Mouse (Mus musculus): ENCODE measurements around the gene Pip4k2b.

DNA sequence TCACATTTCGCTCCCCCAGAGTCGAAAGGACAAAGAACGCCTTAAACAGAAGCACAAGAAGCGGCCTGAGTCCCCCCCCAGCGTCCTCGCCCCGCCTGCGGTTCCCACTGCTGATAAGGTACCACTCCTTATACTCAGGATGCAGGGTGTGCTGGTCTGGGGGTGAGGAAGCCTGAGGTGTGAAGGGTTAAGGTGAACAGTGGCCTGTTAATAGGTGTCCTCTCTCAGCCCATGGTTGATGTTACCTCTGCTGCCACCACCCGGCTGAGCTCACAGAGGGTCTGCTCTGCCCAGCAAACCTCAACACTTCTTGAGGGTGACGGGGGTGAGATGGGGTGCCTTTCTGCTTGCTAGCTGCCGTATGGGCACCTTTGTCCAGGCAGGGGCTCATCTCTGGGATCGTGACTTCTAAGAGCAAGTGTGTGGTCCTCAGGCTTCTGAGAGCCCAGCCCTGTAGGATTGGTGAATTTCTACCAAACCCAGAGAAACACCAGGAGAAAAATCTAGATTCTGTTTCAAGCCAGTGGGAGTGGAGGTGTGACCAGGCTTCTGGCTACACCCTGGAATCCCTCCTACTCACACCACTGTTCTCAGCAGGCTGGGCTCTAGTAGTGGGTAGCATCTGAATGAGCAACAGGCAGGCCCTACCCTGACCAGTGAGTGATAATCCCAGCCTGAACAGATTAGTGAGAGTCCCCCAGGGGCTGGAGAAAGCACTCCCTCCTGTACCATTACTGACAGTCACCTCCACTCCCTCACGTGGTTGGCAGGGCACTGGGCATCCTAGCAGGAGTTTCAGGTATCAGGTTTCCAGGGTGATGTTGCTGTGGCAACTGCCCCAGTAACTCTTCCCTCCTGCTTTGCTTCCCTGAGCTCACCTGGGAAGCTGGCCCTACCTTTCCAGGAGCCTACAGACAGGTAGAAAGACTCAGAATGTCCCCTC, 74.0 kb downstream of the Pip4k2b start:
- TF ChIP-seq CTCF (IDR thresholded peaks at IDR 0.05) (peak; percentile 38), EP300 (IDR thresholded peaks at IDR 0.05) (no peak)

Measured in lung, postnatal 0 days (tissue).